Mouse (Mus musculus) MEL (cell line): Measurements from ENCODE around the gene Cd300ld5. TPM values are rescaled to one million over a fixed set of nuclear protein-coding genes. Genes with fewer than 3 reads are reported as not detected.
A peak's percentile ranks its signal among the peaks of the same experiment; 100 is the strongest.

Source experiments
- DNase-seq: peaks from one replicate; pipeline ENCODE4 v3.0.0; 2011; ENCODE audit warnings: low read depth, low spot score
- H3K27ac ChIP-seq: 2 replicates; pipeline ENCODE4 v1.5.1; 2012; ENCODE audit warnings: low read depth, mild to moderate bottlenecking, control low read depth, low read length, moderate library complexity; ENCODE audit not compliant: control insufficient read depth
- H3K27me3 ChIP-seq, 2 experiments: fragments of 150-350 bp in 1 of 2; sonication (generic) in 1 of 2; 2 replicates each; pipeline ENCODE4 v1.6.1; 2012; ENCODE audit warnings: low read length in 2 of 2, mild to moderate bottlenecking in 2 of 2, improper control_type of control experiment in 1 of 2, moderate library complexity in 1 of 2; ENCODE audit not compliant: insufficient read depth in 2 of 2, control insufficient read depth in 1 of 2
- H3K36me3 ChIP-seq, 2 experiments: 2 replicates each; pipeline ENCODE4 v1.6.1; 2012 to 2014; ENCODE audit warnings: low read length in 2 of 2, improper control_type of control experiment in 1 of 2, inconsistent platforms in 1 of 2, mild to moderate bottlenecking in 1 of 2; ENCODE audit not compliant: insufficient read depth in 2 of 2, control insufficient read depth in 1 of 2
- H3K4me1 ChIP-seq, 2 experiments: fragments of 150-350 bp in 1 of 2; sonication (generic) in 1 of 2; 2 replicates each; pipeline ENCODE4 v1.6.1; 2012; ENCODE audit warnings: low read length in 2 of 2, improper control_type of control experiment in 1 of 2, mild to moderate bottlenecking in 1 of 2; ENCODE audit not compliant: insufficient read depth in 2 of 2, control insufficient read depth in 1 of 2
- H3K4me3 ChIP-seq, 2 experiments: fragments of 150-350 bp in 1 of 2; sonication (generic) in 1 of 2; 2 replicates each; pipeline ENCODE4 v1.5.1; 2012; ENCODE audit warnings: low read depth in 2 of 2, low read length in 2 of 2, mild to moderate bottlenecking in 2 of 2, moderate library complexity in 2 of 2, control low read depth in 1 of 2, improper control_type of control experiment in 1 of 2; ENCODE audit not compliant: control insufficient read depth in 1 of 2, insufficient read depth in 1 of 2
- H3K79me2 ChIP-seq: 2 replicates; pipeline ENCODE4 v1.6.1; 2012; ENCODE audit warnings: mild to moderate bottlenecking, low read length, moderate library complexity; ENCODE audit not compliant: control insufficient read depth, poor library complexity, insufficient read depth
- H3K9ac ChIP-seq: 2 replicates; pipeline ENCODE4 v1.6.1; 2012; ENCODE audit warnings: low read depth, mild to moderate bottlenecking, control low read depth, low read length, moderate library complexity; ENCODE audit not compliant: control insufficient read depth, poor library complexity, severe bottlenecking
- H3K9me3 ChIP-seq: fragments of 150-350 bp; sonication (generic); replicated peaks from 2 replicates; pipeline ENCODE4 v1.6.1; 2012; ENCODE audit warnings: mild to moderate bottlenecking, low read length, improper control_type of control experiment, moderate library complexity; ENCODE audit not compliant: insufficient read depth
- CTCF ChIP-seq, 3 experiments: IDR thresholded peaks in 2 of 3; conservative IDR thresholded peaks in 1 of 3; 2 replicates each; pipeline ENCODE4 v1.5.1; 2011 to 2012; ENCODE audit warnings: low read length in 3 of 3, low read depth in 2 of 3, mild to moderate bottlenecking in 2 of 3, improper control_type of control experiment in 1 of 3, inconsistent platforms in 1 of 3, mixed read lengths in 1 of 3, moderate library complexity in 1 of 3; ENCODE audit not compliant: control insufficient read depth in 1 of 3, insufficient read depth in 1 of 3, poor library complexity in 1 of 3, severe bottlenecking in 1 of 3
- EP300 ChIP-seq, 2 experiments: IDR thresholded peaks; 2 replicates each; pipeline ENCODE4 v1.6.1; 2011; ENCODE audit warnings: improper control_type of control experiment in 2 of 2, low read length in 2 of 2, low read depth in 1 of 2, mild to moderate bottlenecking in 1 of 2
- GABPA ChIP-seq: IDR thresholded peaks from 2 replicates; pipeline ENCODE4 v1.6.1; 2012; ENCODE audit warnings: low read depth, mild to moderate bottlenecking, inconsistent platforms, low read length, improper control_type of control experiment, moderate library complexity
- KAT2A ChIP-seq: conservative IDR thresholded peaks from 2 replicates; pipeline ENCODE4 v1.6.1; 2012; ENCODE audit warnings: low read depth, low read length, improper control_type of control experiment, inconsistent platforms
- MAFK ChIP-seq: IDR thresholded peaks from 2 replicates; pipeline ENCODE4 v1.6.1; 2011; ENCODE audit warnings: low read depth, mild to moderate bottlenecking, low read length, improper control_type of control experiment, borderline replicate concordance
- MXI1 ChIP-seq: IDR thresholded peaks from 2 replicates; pipeline ENCODE4 v1.6.1; 2011; ENCODE audit warnings: mild to moderate bottlenecking, low read depth, low read length, improper control_type of control experiment
- RAD21 ChIP-seq: IDR thresholded peaks from 2 replicates; pipeline ENCODE4 v1.6.1; 2011; ENCODE audit warnings: mild to moderate bottlenecking, low read depth, low read length, improper control_type of control experiment
- SIN3A ChIP-seq: IDR thresholded peaks from 2 replicates; pipeline ENCODE4 v1.6.1; 2012; ENCODE audit warnings: low read length, improper control_type of control experiment, inconsistent platforms
- SMC3 ChIP-seq: IDR thresholded peaks from 2 replicates; pipeline ENCODE4 v1.6.1; 2011; ENCODE audit warnings: low read depth, low read length, improper control_type of control experiment
- TAL1 ChIP-seq: IDR thresholded peaks from 2 replicates; pipeline ENCODE4 v1.6.1; 2012; ENCODE audit warnings: mild to moderate bottlenecking, inconsistent platforms, low read length, moderate library complexity, mixed read lengths
- TBP ChIP-seq: IDR thresholded peaks from 2 replicates; pipeline ENCODE4 v1.8.0; 2011; ENCODE audit warnings: low read depth, low read length, improper control_type of control experiment
- TCF12 ChIP-seq: IDR thresholded peaks from 2 replicates; pipeline ENCODE4 v1.6.1; 2014; ENCODE audit warnings: low read depth, mild to moderate bottlenecking, inconsistent platforms, low read length, improper control_type of control experiment, moderate library complexity
- USF1 ChIP-seq: IDR thresholded peaks from 2 replicates; pipeline ENCODE4 v1.6.1; 2014; ENCODE audit warnings: low read depth, mild to moderate bottlenecking, inconsistent platforms, low read length, improper control_type of control experiment, moderate library complexity
- ZNF384 ChIP-seq: IDR thresholded peaks from 2 replicates; pipeline ENCODE4 v1.6.1; 2012; ENCODE audit warnings: low read depth, mild to moderate bottlenecking, inconsistent platforms, low read length, improper control_type of control experiment
- polyA plus RNA-seq, 2 experiments: library from polyadenylated mRNA; stranded (reverse) in 1 of 2; unstranded in 1 of 2; fragments of >175 nt in 1 of 2; fragments of >200 nt in 1 of 2; gene quantifications; 2 replicates each; pipeline versions ENCODE4 v1.2.1 to v1.2.4; 2012; ENCODE audit warnings: low replicate concordance in 2 of 2, low read depth in 1 of 2; ENCODE audit not compliant: insufficient read length in 2 of 2, insufficient read depth in 1 of 2, missing spikeins in 1 of 2
- total RNA-seq: library from RNA; depleted of rRNA; stranded (reverse); fragments of 300-350 nt; gene quantifications from 2 replicates; pipeline ENCODE4 v1.2.3, GENCODE M21; 2012

Gene Cd300ld5
- total and polyA plus RNA-seq, 3 experiments = not detected

DNA sequence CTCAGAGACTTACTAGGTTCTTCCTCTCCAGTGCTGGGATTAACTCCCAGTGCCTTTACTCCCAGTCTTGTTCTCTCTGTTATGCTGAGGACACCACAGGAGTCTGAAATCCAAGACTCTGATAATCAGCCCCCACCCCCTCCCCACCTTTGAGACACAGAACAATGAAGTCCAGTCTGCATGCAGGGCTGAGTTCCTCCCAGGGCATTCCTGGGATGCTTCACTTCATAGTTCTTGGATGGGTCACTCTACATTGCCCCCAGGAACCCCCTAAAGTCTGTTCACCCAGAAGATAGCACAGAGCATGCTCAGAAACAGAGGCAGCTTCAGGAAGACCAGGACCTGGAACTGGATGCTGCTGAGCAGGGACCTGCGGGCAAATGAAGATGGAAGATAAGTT is 15.4 kb upstream of the Cd300ld5 start:
- DNase-seq = no peak
- H3K9ac ChIP-seq = no peak overlapping the region
- no peaks in the 10 kb centered on the region for H3K9me3 ChIP-seq
- H3K36me3 ChIP-seq = no peaks in the 10 kb centered on the region
- no peak overlapping the region for H3K4me3 ChIP-seq
- no peak overlapping the region for H3K27ac ChIP-seq
- no peaks in the 10 kb centered on the region for H3K79me2 ChIP-seq
- no peaks in the 10 kb centered on the region for H3K4me1 ChIP-seq
- H3K27me3 ChIP-seq = no peaks in the 10 kb centered on the region
- TF ChIP-seq TBP = no peak
- TF ChIP-seq EP300 (IDR thresholded peaks at IDR 0.05; ENCODE audit: low read depth in 1 of 2, low read length in 2 of 2) = no peak
- TF ChIP-seq TAL1 = no peak
- TF ChIP-seq TCF12 = no peak

GRCm38 (mm10) chr11:115052206-115052605 is 14.6 kb upstream of the Cd300ld5 start:
- no peaks in the 10 kb centered on the region for H3K4me1 ChIP-seq
- TF ChIP-seq KAT2A (no peak), MAFK (peak; percentile 16; the same call in 1 of the 2 replicates), SIN3A (peak; percentile 89), MXI1 (peak; percentile 68), GABPA (no peak)
- no peaks in the 10 kb centered on the region for H3K9me3 ChIP-seq
- no peaks in the 10 kb centered on the region for H3K79me2 ChIP-seq
- peak; percentile 73 for DNase-seq
- no peak overlapping the region for H3K4me3 ChIP-seq
- H3K27me3 ChIP-seq = no peaks in the 10 kb centered on the region
- H3K9ac ChIP-seq = no peak overlapping the region
- no peaks in the 10 kb centered on the region for H3K36me3 ChIP-seq
- no peak overlapping the region for H3K27ac ChIP-seq

GRCm38 (mm10) chr11:115049282-115049895 is 11.8 kb upstream of the Cd300ld5 start:
- no peak overlapping the region for H3K4me3 ChIP-seq
- TF ChIP-seq USF1 = no peak
- peak; percentile 88 for TF ChIP-seq ZNF384
- TF ChIP-seq CTCF (IDR thresholded peaks at IDR 0.05 in 2 of 3, conservative IDR thresholded peaks at IDR 0.05 in 1 of 3; ENCODE audit: control insufficient read depth in 1 of 3, insufficient read depth in 1 of 3, low read depth in 2 of 3, low read length in 3 of 3, poor library complexity in 1 of 3, severe bottlenecking in 1 of 3) = peak in 2 of 3 experiments; percentile 31 to 45; a peak in 3 of 6 replicates
- TF ChIP-seq RAD21 = peak; percentile 33
- TF ChIP-seq SMC3 = 0 out of 2 replicates have a peak, but pooled peaks have one; percentile 5
- no peaks in the 10 kb centered on the region for H3K36me3 ChIP-seq
- H3K79me2 ChIP-seq = no peaks in the 10 kb centered on the region
- peak; percentile 20 for DNase-seq
- no peak overlapping the region for H3K9ac ChIP-seq
- no peaks in the 10 kb centered on the region for H3K4me1 ChIP-seq
- no peaks in the 10 kb centered on the region for H3K27me3 ChIP-seq
- no peaks in the 10 kb centered on the region for H3K9me3 ChIP-seq
- H3K27ac ChIP-seq = no peak overlapping the region
